Mouse (Mus musculus) midbrain, embryonic 13.5 days (tissue): ENCODE data around the gene Flt1. TPM values are rescaled to one million over a fixed set of nuclear protein-coding genes. Genes with fewer than 3 reads are reported as not detected.
A peak's percentile ranks its signal among the peaks of the same experiment; 100 is the strongest.

Source experiments
- ATAC-seq: fragments of 200-750 bp; cut with Nextera tagmentation; 2 replicates; pipeline ENCODE4 v1.8.0; 2017; ENCODE audit warnings: mild to moderate bottlenecking, moderate TSS enrichment, moderate library complexity
- H3K27ac ChIP-seq: fragments of 300-500 bp; sonication (generic); 2 replicates; pipeline ENCODE4 v1.5.1; 2015; ENCODE audit warnings: inconsistent platforms, mild to moderate bottlenecking, moderate library complexity
- H3K27me3 ChIP-seq: fragments of 300-500 bp; sonication (generic); 2 replicates; pipeline ENCODE4 v1.6.1; 2015; ENCODE audit warnings: mild to moderate bottlenecking, inconsistent platforms
- H3K36me3 ChIP-seq: fragments of 300-500 bp; sonication (generic); 2 replicates; pipeline ENCODE4 v1.6.1; 2015; ENCODE audit warnings: mild to moderate bottlenecking, inconsistent platforms
- H3K4me1 ChIP-seq: fragments of 300-500 bp; sonication (generic); replicated peaks from 2 replicates; pipeline ENCODE4 v1.6.1; 2015; ENCODE audit warnings: inconsistent platforms
- H3K4me2 ChIP-seq: fragments of 300-500 bp; sonication (generic); replicated peaks from 2 replicates; pipeline ENCODE4 v1.6.1; 2015; ENCODE audit warnings: moderate library complexity, mild to moderate bottlenecking, inconsistent platforms
- H3K4me3 ChIP-seq: fragments of 300-500 bp; sonication (generic); replicated peaks from 2 replicates; pipeline ENCODE4 v1.5.1; 2015; ENCODE audit warnings: mild to moderate bottlenecking, inconsistent platforms
- H3K9ac ChIP-seq: fragments of 300-500 bp; sonication (generic); replicated peaks from 2 replicates; pipeline ENCODE4 v1.6.1; 2015; ENCODE audit warnings: mild to moderate bottlenecking, inconsistent platforms
- H3K9me3 ChIP-seq: fragments of 300-500 bp; sonication (generic); 2 replicates; pipeline ENCODE4 v1.6.1; 2016; ENCODE audit warnings: mild to moderate bottlenecking, inconsistent platforms
- WGBS: fragments of 180-500 bp; shearing (Covaris S2); methylation state at CpG from one replicate; pipeline ENCODE4 v1.1.7; 2015; 5-methylcytosine and 5-hydroxymethylcytosine counted together
- polyA plus RNA-seq: library from polyadenylated mRNA; unstranded; fragments of >200 nt; fragmentation: Nextera tagmentation; extraction: Ambion mirVana; gene quantifications from 2 replicates; pipeline ENCODE4 v1.2.1, GENCODE M21; 2015

Gene Flt1
- polyA plus RNA-seq: 8.1 and 9.9 TPM in 2 replicates

- Histone ChIP-seq H3K4me1 (peaks cover 17% of the 10 kb centered on the region), H3K36me3 (no peaks in the 10 kb centered on the region), H3K9ac (peak within 1 kb of the TSS; percentile 50), H3K4me3 (peak within 1 kb of the TSS; percentile 42), H3K4me2 (peak within 1 kb of the TSS; percentile 64), H3K27ac (no peak within 1 kb of the TSS), H3K9me3 (no peaks in the 10 kb centered on the region; the same call in 1 of the 2 replicates), H3K27me3 (peaks cover 87% of the 10 kb centered on the region)
- ATAC-seq: peak; percentile 75
- under 1% methylated on average over 68 of the region's 82 CpGs for WGBS
Measured at GRCm38 (mm10) chr5:147725831-147726700, at the start of gene Flt1. TSS of gene Flt1 (minus strand) at chr5:147726011.

DNA sequence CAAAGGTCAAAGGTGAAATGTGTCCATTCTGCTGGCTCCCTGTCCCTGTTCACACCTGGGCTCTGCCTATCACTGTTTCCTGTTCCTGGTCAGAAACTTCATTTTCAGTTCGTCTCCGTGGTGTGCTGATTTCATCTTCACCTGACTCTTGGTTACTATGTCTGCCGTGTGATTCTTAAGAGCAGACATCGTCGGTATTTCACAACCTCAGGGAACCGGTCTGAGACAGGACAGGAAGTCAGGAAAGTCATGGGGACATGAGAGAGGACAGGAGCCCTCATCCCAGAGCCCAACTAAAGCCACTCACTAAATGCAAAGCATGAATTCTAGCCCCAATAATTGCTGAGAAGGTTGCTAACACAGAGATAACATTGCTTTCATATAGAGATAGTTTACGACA lies 49.4 kb upstream of the Flt1 start:
- no peak overlapping the region for H3K27ac ChIP-seq
- WGBS: 89% methylated on average over 7 of the region's 7 CpGs
- no peaks in the 10 kb centered on the region for H3K9me3 ChIP-seq
- H3K9ac ChIP-seq: no peak overlapping the region
- no peak overlapping the region for H3K4me3 ChIP-seq
- H3K27me3 ChIP-seq: no peaks in the 10 kb centered on the region
- no peak overlapping the region for H3K4me2 ChIP-seq
- no peak for ATAC-seq
- H3K36me3 ChIP-seq: no peaks in the 10 kb centered on the region
- H3K4me1 ChIP-seq: no peaks in the 10 kb centered on the region

DNA sequence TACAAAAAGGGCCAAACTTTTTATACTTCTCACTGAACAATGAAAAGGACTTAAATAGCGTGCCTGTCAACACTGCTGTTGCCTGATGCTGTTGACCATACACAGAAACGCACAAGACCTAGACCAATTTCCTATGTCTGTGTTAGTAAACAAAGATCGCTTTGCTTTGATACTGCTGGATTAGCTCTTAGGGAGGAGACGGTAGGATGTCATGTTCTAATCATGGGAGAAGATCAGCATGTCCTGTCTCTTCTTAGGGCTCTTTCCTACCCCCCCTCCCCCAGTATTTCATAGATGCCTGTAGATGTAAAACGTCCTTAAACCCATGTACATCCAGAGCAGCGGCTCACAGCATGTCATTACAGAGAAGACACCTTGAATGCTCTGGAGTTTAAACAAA lies 44.1 kb upstream of the Flt1 start:
- no peak for ATAC-seq
- H3K9ac ChIP-seq: no peak overlapping the region
- WGBS: 80% methylated on average over 6 of the region's 6 CpGs
- no peak overlapping the region for H3K27ac ChIP-seq
- no peaks in the 10 kb centered on the region for H3K9me3 ChIP-seq
- H3K4me3 ChIP-seq: no peak overlapping the region
- no peaks in the 10 kb centered on the region for H3K36me3 ChIP-seq
- H3K4me1 ChIP-seq: no peaks in the 10 kb centered on the region
- no peak overlapping the region for H3K4me2 ChIP-seq
- no peaks in the 10 kb centered on the region for H3K27me3 ChIP-seq

- H3K9ac ChIP-seq: no peak overlapping the region
- H3K4me1 ChIP-seq: no peaks in the 10 kb centered on the region
- H3K27me3 ChIP-seq: no peaks in the 10 kb centered on the region
- no peak overlapping the region for H3K27ac ChIP-seq
- ATAC-seq: no peak
- H3K4me2 ChIP-seq: no peak overlapping the region
- H3K9me3 ChIP-seq: no peaks in the 10 kb centered on the region
- H3K4me3 ChIP-seq: no peak overlapping the region
- whole genome bisulfite sequencing: 81% methylated on average over 4 of the region's 4 CpGs
- no peaks in the 10 kb centered on the region for H3K36me3 ChIP-seq
Measured at GRCm38 (mm10) chr5:147764061-147764460, 38.2 kb upstream of the Flt1 start.

DNA sequence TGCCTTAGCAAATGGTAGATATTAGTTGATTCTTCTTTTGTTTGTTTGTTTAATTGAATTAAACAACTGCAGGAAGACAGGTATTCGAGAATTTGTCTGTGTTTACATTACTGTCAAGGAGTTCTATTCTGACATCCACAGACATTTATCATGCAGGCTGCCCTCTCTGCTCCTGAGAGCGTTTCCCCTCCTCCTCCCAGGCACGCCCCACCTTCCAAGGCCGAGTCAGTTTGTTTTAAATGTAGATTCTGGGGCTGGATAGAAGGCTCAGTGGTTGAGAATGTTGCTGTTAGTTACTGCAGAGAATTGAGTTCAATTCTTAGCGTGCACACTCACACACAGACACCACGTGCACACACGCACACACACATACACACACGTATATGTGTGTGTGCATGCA lies 36.2 kb upstream of the Flt1 start:
- no peak for ATAC-seq

GRCm38 (mm10) chr5:147761275-147761674 lies 35.5 kb upstream of the Flt1 start:
- no peak for ATAC-seq

More for the DNA sequence above, 36.2 kb upstream of the Flt1 start:
- Histone ChIP-seq H3K36me3 (no peaks in the 10 kb centered on the region), H3K4me3 (no peak overlapping the region), H3K9me3 (no peaks in the 10 kb centered on the region), H3K27ac (no peak overlapping the region), H3K4me2 (no peak overlapping the region), H3K27me3 (no peaks in the 10 kb centered on the region), H3K4me1 (no peaks in the 10 kb centered on the region), H3K9ac (no peak overlapping the region)
- WGBS: 24% methylated on average over 8 of the region's 8 CpGs

GRCm38 (mm10) chr5:147758640-147759319 lies 33.0 kb upstream of the Flt1 start:
- peaks cover 5% of the 10 kb centered on the region for H3K27me3 ChIP-seq
- H3K27ac ChIP-seq: no peak overlapping the region
- H3K9ac ChIP-seq: no peak overlapping the region
- H3K4me1 ChIP-seq: no peaks in the 10 kb centered on the region
- no peaks in the 10 kb centered on the region for H3K9me3 ChIP-seq
- WGBS: 78% methylated on average over 9 of the region's 9 CpGs
- no peak for ATAC-seq
- H3K36me3 ChIP-seq: no peaks in the 10 kb centered on the region
- H3K4me2 ChIP-seq: no peak overlapping the region
- no peak overlapping the region for H3K4me3 ChIP-seq

More at GRCm38 (mm10) chr5:147761275-147761674, 35.5 kb upstream of the Flt1 start:
- Histone ChIP-seq H3K27ac (no peak overlapping the region), H3K27me3 (no peaks in the 10 kb centered on the region), H3K4me3 (no peak overlapping the region), H3K9ac (no peak overlapping the region), H3K4me1 (no peaks in the 10 kb centered on the region), H3K4me2 (no peak overlapping the region), H3K36me3 (no peaks in the 10 kb centered on the region), H3K9me3 (no peaks in the 10 kb centered on the region)
- WGBS: 3% methylated on average over 9 of the region's 9 CpGs

DNA sequence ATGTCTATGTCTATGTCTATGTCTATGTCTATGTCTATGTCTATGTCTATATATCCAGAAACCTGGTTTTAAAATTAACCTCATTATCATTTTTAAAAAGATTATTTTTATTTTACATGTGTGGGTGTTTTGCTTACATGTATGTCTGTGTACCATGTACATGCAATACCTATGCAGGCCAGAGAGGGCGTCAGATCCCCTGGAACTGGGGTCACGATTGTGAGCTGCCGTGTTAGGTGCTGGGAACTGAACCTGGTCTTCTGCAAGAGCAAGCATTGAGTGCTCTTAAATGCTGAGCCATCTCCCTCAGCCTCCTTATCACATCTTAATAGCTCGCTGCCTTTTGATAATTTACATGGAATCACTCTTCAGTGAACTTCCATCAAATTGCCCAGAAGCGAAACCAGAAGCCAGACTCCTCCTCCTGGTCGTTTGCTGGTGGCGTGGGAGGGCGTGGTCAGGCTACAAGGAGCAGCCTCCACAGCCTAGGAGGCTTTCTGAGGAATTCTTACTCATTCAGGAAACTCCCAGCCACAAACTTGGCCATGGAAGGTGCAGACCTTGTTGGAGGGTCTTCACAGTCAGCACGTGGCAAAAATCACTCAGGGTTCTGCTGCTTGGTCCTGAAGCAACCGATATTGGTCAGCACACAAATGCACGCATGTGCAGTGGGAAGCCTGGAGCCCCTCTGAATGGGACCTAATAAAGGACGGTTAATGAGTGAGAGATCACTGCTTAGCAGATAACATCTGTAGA lies 32.2 kb upstream of the Flt1 start:
- H3K27ac ChIP-seq: no peak overlapping the region
- no peaks in the 10 kb centered on the region for H3K9me3 ChIP-seq
- WGBS: 69% methylated on average over 12 of the region's 12 CpGs
- peaks cover 2% of the 10 kb centered on the region for H3K4me1 ChIP-seq
- no peak overlapping the region for H3K4me2 ChIP-seq
- no peak for ATAC-seq
- no peak overlapping the region for H3K4me3 ChIP-seq
- no peak overlapping the region for H3K9ac ChIP-seq
- peaks cover 13% of the 10 kb centered on the region for H3K27me3 ChIP-seq
- H3K36me3 ChIP-seq: no peaks in the 10 kb centered on the region

DNA sequence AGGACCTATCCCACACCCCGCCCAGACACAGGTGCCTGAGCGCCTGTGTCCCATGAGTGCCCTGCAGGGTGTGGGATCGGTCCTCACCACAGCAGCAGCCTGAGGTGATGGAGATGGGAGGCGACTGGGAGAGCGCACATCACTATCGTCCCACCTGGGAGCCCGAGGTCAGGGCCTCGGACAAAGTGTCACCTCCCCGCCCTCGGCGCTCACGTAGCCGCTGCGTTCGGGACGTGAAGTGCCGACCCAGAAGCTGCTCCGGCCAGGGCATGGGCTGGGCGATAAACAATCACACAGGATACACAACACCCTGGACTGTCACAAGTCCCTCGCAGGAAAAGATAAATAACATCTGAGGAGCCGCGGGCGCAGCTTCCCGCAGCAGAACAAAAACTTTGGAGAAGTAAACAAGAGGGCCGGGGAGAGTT lies 27.1 kb upstream of the Flt1 start:
- H3K9ac ChIP-seq: peak overlapping the region; percentile 39; the same call in 1 of the 2 replicates
- H3K4me1 ChIP-seq: peaks cover 22% of the 10 kb centered on the region
- 0 out of 2 replicates have a peak overlapping the region, but pooled peaks have one; percentile 4 for H3K4me3 ChIP-seq
- no peak for ATAC-seq
- H3K27ac ChIP-seq: no peak overlapping the region
- peaks cover 54% of the 10 kb centered on the region for H3K27me3 ChIP-seq
- 1% methylated on average over 25 of the region's 25 CpGs for WGBS
- H3K4me2 ChIP-seq: peak overlapping the region; percentile 39
- no peaks in the 10 kb centered on the region for H3K9me3 ChIP-seq
- no peaks in the 10 kb centered on the region for H3K36me3 ChIP-seq

DNA sequence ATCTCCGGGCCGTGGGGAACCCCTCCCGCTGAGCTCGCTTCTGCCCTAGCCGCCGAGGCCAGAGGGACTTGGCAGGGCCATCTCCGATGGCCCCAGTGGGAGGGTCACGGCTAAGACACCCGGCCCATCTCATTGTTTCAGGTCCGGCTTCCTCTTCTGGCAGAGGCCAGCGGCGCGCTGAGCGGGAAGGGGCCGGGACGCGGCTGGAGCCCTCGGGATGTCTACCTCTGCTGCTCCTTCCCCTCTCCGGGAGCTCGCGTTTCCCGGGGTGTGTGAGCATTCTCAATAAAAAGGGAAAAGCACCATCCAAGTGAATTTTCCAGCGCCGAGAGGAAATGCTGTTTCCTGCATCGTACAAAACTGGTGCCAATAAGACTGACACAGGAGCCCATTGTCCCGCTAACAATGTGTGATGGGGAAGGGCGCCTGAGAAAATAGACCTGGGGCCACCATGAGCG lies 25.9 kb upstream of the Flt1 start:
- under 1% methylated on average over 28 of the region's 28 CpGs for WGBS
- H3K27me3 ChIP-seq: peaks cover 63% of the 10 kb centered on the region
- peaks cover 24% of the 10 kb centered on the region for H3K4me1 ChIP-seq
- ATAC-seq: peak; percentile 49
- H3K4me2 ChIP-seq: peak overlapping the region; percentile 60
- H3K9me3 ChIP-seq: no peaks in the 10 kb centered on the region
- no peaks in the 10 kb centered on the region for H3K36me3 ChIP-seq
- peak overlapping the region; percentile 56 for H3K9ac ChIP-seq
- no peak overlapping the region for H3K27ac ChIP-seq
- H3K4me3 ChIP-seq: peak overlapping the region; percentile 36

GRCm38 (mm10) chr5:147749972-147750371 lies 24.2 kb upstream of the Flt1 start:
- no peaks in the 10 kb centered on the region for H3K36me3 ChIP-seq
- no peak for ATAC-seq
- no peak overlapping the region for H3K4me2 ChIP-seq
- H3K27me3 ChIP-seq: peaks cover 69% of the 10 kb centered on the region
- WGBS: 7% methylated on average over 5 of the region's 5 CpGs
- no peaks in the 10 kb centered on the region for H3K9me3 ChIP-seq
- no peak overlapping the region for H3K9ac ChIP-seq
- H3K4me1 ChIP-seq: peaks cover 24% of the 10 kb centered on the region
- no peak overlapping the region for H3K27ac ChIP-seq
- no peak overlapping the region for H3K4me3 ChIP-seq
